Mouse (Mus musculus): ENCODE results near the gene Ccpg1. TPM values are rescaled to one million over a fixed set of nuclear protein-coding genes. Genes with fewer than 3 reads are reported as not detected.

Ccpg1 gene
- total RNA-seq (2021) = 100 to 1,000 TPM; 115 to 120 TPM
- long read RNA-seq, experiment 1, transcript Ccpg1-208 (8 exons, 2,939 nt) = major isoform, 21 of 101 reads
- long read RNA-seq, experiment 1, transcript Ccpg1-202 (9 exons, 2,969 nt) = minor isoform, 12 of 101 reads
- long read RNA-seq, experiment 1, partial matches to known transcripts = 19 of 101 reads
- long read RNA-seq, experiment 1, other reads (novel, unspliced or antisense) = 45 of 101 reads
- long read RNA-seq, experiment 2, transcript Ccpg1-208 (8 exons, 2,939 nt) = major isoform, 24 of 69 reads
- long read RNA-seq, experiment 2, transcript Ccpg1-202 (9 exons, 2,969 nt) = minor isoform, 8 of 69 reads
- long read RNA-seq, experiment 2, partial matches to known transcripts = 19 of 69 reads
- long read RNA-seq, experiment 2, other reads (novel, unspliced or antisense) = 13 of 69 reads

- peak; percentile 94 to 97 for DNase-seq (ENCODE audit: low spot score in 2 of 2)
These were observed at the start of gene Ccpg1, which contains the start of gene Ccpg1os for GRCm38 (mm10) chr9:72985250-72986220. Gene Ccpg1, plus strand, starts transcription at chr9:72985429. Gene Ccpg1os, minus strand, starts transcription at chr9:72985382.

GRCm38 (mm10) chr9:72936301-72936700 lies 48.9 kb upstream of the Ccpg1 start:
- no peak for DNase-seq (ENCODE audit: low spot score in 2 of 2)

- DNase-seq (ENCODE audit: low spot score in 2 of 2) = no peak
These were observed 41.8 kb upstream of the Ccpg1 start for GRCm38 (mm10) chr9:72943424-72943823.

- DNase-seq (ENCODE audit: low spot score in 2 of 2) = no peak
These were observed 40.9 kb upstream of the Ccpg1 start for GRCm38 (mm10) chr9:72944286-72944685.

- DNase-seq (ENCODE audit: low spot score in 2 of 2) = no peak
These were observed 38.2 kb upstream of the Ccpg1 start for GRCm38 (mm10) chr9:72947010-72947409.

GRCm38 (mm10) chr9:72949572-72949971 lies 35.7 kb upstream of the Ccpg1 start:
- no peak for DNase-seq (ENCODE audit: low spot score in 2 of 2)

GRCm38 (mm10) chr9:72954746-72955145 lies 30.5 kb upstream of the Ccpg1 start:
- no peak for DNase-seq (ENCODE audit: low spot score in 2 of 2)

GRCm38 (mm10) chr9:72955546-72955945 lies 29.7 kb upstream of the Ccpg1 start:
- peak; percentile 31 to 42 for DNase-seq (ENCODE audit: low spot score in 2 of 2)

GRCm38 (mm10) chr9:72958521-72959450 lies 26.4 kb upstream of the Ccpg1 start, which contains the start of the genes Dyx1c1 and Gm44503:
Gene Dyx1c1, plus strand, starts transcription at chr9:72958785.
Gene Gm44503, plus strand, starts transcription at chr9:72958852.
- peak; percentile 74 to 76 for DNase-seq (ENCODE audit: low spot score in 2 of 2)

- no peak for DNase-seq (ENCODE audit: low spot score in 2 of 2)
These were observed 23.9 kb upstream of the Ccpg1 start for GRCm38 (mm10) chr9:72961346-72961745.

- no peak for DNase-seq (ENCODE audit: low spot score in 2 of 2)
These were observed 23.3 kb upstream of the Ccpg1 start for GRCm38 (mm10) chr9:72961959-72962358.

GRCm38 (mm10) chr9:72968349-72969061 lies 16.7 kb upstream of the Ccpg1 start:
- peak; percentile 48 to 70 for DNase-seq (ENCODE audit: low spot score in 2 of 2)

- DNase-seq (ENCODE audit: low spot score in 2 of 2) = no peak
These were observed 15.4 kb upstream of the Ccpg1 start for GRCm38 (mm10) chr9:72969874-72970273.

GRCm38 (mm10) chr9:72972435-72972834 lies 12.8 kb upstream of the Ccpg1 start:
- no peak for DNase-seq (ENCODE audit: low spot score in 2 of 2)

- no peak for DNase-seq (ENCODE audit: low spot score in 2 of 2)
These were observed 12.2 kb upstream of the Ccpg1 start for GRCm38 (mm10) chr9:72972984-72973383.

GRCm38 (mm10) chr9:72974734-72975133 lies 10.5 kb upstream of the Ccpg1 start:
- DNase-seq (ENCODE audit: low spot score in 2 of 2) = no peak

- no peak for DNase-seq (ENCODE audit: low spot score in 2 of 2)
These were observed 10.0 kb upstream of the Ccpg1 start for GRCm38 (mm10) chr9:72975242-72975641.

- DNase-seq (ENCODE audit: low spot score in 2 of 2) = no peak
These were observed 2.2 kb upstream of the Ccpg1 start for GRCm38 (mm10) chr9:72983066-72983465.

- DNase-seq (ENCODE audit: low spot score in 2 of 2) = no peak
These were observed 2.5 kb downstream of the Ccpg1 start for GRCm38 (mm10) chr9:72987703-72988102.

GRCm38 (mm10) chr9:72988706-72989105 lies 3.5 kb downstream of the Ccpg1 start:
- DNase-seq (ENCODE audit: low spot score in 2 of 2) = no peak

Data from left cerebral cortex, adult 18-20 months (tissue).